Mouse (Mus musculus) small intestine, adult 2 months (tissue): Measurements from ENCODE around the gene Vax2. TPM values are rescaled to one million over a fixed set of nuclear protein-coding genes. Genes with fewer than 3 reads are reported as not detected.
A peak's percentile ranks its signal among the peaks of the same experiment; 100 is the strongest.

Experiments used
- H3K27ac ChIP-seq: fragments of 200-500 bp; 2 replicates; pipeline ENCODE4 v1.5.1; 2012; ENCODE audit warnings: low read depth, low read length, control low read depth, inconsistent platforms; ENCODE audit not compliant: insufficient read depth
- H3K27me3 ChIP-seq: fragments of 200-500 bp; 2 replicates; pipeline ENCODE4 v1.6.1; 2012; ENCODE audit warnings: mild to moderate bottlenecking, moderate library complexity, low read length, inconsistent platforms; ENCODE audit not compliant: control insufficient read depth, insufficient read depth
- H3K36me3 ChIP-seq: fragments of 200-500 bp; 2 replicates; pipeline ENCODE4 v1.6.1; 2012; ENCODE audit warnings: mild to moderate bottlenecking, low read length, control low read depth, inconsistent platforms; ENCODE audit not compliant: control insufficient read depth, insufficient read depth
- H3K4me1 ChIP-seq: fragments of 200-500 bp; 2 replicates; pipeline ENCODE4 v1.6.1; 2012; ENCODE audit warnings: low read length, inconsistent platforms, mixed read lengths; ENCODE audit not compliant: control insufficient read depth, insufficient read depth, insufficient read length
- H3K4me3 ChIP-seq: fragments of 200-500 bp; 2 replicates; pipeline ENCODE4 v1.5.1; 2012; ENCODE audit warnings: low read depth, mild to moderate bottlenecking, control low read depth, inconsistent platforms, low read length, moderate library complexity
- CTCF ChIP-seq: fragments of 200-500 bp; IDR thresholded peaks from 2 replicates; pipeline ENCODE4 v1.5.1; 2012; ENCODE audit warnings: low read depth, mild to moderate bottlenecking, control low read depth, inconsistent platforms, low read length, moderate library complexity, mixed read lengths; ENCODE audit not compliant: insufficient replicate concordance, insufficient read length; ENCODE audit errors: extremely low read depth
- POLR2A ChIP-seq: fragments of 200-500 bp; IDR thresholded peaks from 2 replicates; pipeline ENCODE4 v1.6.1; 2012; ENCODE audit warnings: low read depth, mild to moderate bottlenecking, control low read depth, inconsistent platforms, low read length, moderate library complexity
- WGBS: fragments of 180-500 bp; shearing (Covaris S2); methylation state at CpG from one replicate; pipeline ENCODE4 v1.1.7; 2018; 5-methylcytosine and 5-hydroxymethylcytosine counted together
- polyA plus RNA-seq: library from polyadenylated mRNA; depleted of rRNA; stranded (reverse); fragments of >200 nt; gene quantifications from 2 replicates; pipeline ENCODE4 v1.2.3, GENCODE M21; 2012

Gene Vax2
- polyA plus RNA-seq, 1 experiment = not detected

DNA sequence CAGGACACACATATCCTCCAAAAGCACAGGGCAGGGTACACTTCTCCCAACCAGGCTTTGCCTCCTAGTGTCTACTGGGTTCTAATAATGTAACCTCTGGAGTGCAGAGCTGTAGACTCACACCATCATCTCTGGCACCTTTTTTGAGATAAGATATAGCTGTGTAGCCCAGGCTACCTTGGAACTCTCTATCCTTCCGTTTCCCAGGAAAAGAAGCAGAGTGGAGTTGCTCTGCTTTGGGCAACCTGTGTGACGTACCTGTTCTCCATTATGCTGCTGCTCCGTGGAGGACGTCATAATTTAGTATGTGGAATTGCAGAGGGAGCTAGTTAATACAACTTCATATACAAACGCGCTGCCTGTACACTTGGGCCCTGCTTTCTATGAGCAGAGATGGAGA lies 51.3 kb downstream of the Vax2 start, which contains the start of gene Ankrd53:
TSS of gene Ankrd53 (plus strand) at position 301 of the 400 bp plus-strand sequence.
- Histone ChIP-seq H3K36me3 (no peaks in the 10 kb centered on the region), H3K27me3 (peaks cover 10% of the 10 kb centered on the region; the same call in 1 of the 2 replicates), H3K4me1 (peaks cover 9% of the 10 kb centered on the region), H3K27ac (no peak within 1 kb of the TSS), H3K4me3 (peak within 1 kb of the TSS; percentile 40)
- TF ChIP-seq POLR2A (no peak), CTCF (no peak)
- WGBS = 29% methylated on average over 6 of the region's 6 CpGs

DNA sequence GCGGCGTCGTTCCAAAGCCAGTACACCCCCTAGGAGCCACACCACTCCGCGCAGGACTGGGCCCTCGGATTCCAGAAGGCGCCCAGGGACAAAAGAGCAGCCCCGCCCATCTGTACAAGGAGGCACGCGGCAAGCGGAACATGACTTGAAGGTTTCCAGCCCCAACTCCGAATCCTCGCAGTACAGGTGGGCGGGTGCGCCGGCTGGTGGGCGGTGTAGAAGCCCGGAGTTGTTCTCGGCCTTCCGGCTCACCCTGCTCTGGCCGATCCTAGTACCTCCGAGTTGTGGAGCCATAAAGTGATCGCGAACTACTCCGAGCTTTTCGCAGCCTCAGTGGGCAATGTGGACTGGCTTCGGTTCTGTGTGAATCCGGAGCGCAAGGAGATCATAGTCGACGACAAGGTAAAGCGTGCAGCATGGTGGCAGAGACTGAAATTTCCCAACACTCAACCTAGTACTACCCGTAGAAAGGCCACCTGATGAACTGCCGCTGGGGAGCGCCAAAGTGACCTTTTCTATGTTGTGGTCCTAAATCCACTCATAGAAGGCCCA lies 51.9 kb downstream of the Vax2 start:
- TF ChIP-seq POLR2A (no peak), CTCF (no peak)
- no peak overlapping the region for H3K27ac ChIP-seq
- peaks cover 8% of the 10 kb centered on the region; the same call in 1 of the 2 replicates for H3K27me3 ChIP-seq
- H3K4me1 ChIP-seq = peaks cover 9% of the 10 kb centered on the region
- WGBS = 4% methylated on average over 35 of the region's 35 CpGs
- H3K4me3 ChIP-seq = peak overlapping the region; percentile 40
- H3K36me3 ChIP-seq = no peaks in the 10 kb centered on the region

DNA sequence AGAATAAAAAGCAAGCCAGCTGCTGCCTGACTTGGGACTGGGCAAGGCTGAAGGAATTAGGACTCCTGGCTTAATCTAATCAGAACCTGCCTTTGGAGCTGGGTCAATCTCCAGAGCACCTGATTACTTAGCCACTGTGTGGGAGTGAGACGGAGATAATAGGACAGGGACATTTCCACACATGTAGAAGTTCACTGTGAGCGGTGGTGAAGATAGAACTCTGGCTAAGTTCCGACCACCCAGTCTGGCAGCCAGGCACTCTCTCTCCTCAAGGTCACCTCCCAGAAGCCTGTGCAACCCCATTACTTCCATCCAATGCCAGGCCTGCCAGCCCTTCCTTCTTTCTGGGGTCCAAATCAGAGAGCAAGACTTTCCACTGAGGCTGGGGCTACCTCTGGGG lies 55.9 kb downstream of the Vax2 start:
- peaks cover 9% of the 10 kb centered on the region for H3K4me1 ChIP-seq
- TF ChIP-seq POLR2A (no peak), CTCF (no peak)
- no peaks in the 10 kb centered on the region; the same call in 1 of the 2 replicates for H3K27me3 ChIP-seq
- H3K36me3 ChIP-seq = peaks cover 23% of the 10 kb centered on the region
- H3K27ac ChIP-seq = no peak overlapping the region
- H3K4me3 ChIP-seq = no peak overlapping the region
- WGBS = 68% methylated on average over 3 of the region's 3 CpGs

DNA sequence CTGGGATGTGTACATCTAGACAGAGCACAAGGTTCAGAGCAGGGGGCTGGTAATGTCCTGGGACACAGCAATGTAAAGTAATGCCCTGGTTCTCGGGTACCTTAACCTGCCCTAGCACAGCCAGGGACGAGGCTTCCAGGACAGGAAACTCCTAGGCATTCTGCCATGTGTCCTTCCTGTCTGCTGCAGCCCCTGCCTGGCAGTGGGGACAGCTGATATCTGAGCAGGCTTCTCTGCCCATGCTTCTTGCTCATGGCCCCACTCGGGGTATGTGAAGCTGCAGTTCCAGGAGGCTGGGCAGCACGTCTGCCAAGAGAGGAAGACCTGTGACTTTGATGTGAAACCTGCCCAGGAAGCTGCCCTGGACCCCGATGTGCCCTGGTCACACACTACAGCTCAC lies 57.4 kb downstream of the Vax2 start:
- no peak overlapping the region for H3K4me3 ChIP-seq
- no peak for TF ChIP-seq POLR2A
- TF ChIP-seq CTCF = no peak
- H3K27me3 ChIP-seq = no peaks in the 10 kb centered on the region
- H3K27ac ChIP-seq = no peak overlapping the region
- peaks cover 29% of the 10 kb centered on the region for H3K36me3 ChIP-seq
- H3K4me1 ChIP-seq = peaks cover 3% of the 10 kb centered on the region; the same call in 1 of the 2 replicates
- 56% methylated on average over 5 of the region's 5 CpGs for WGBS

DNA sequence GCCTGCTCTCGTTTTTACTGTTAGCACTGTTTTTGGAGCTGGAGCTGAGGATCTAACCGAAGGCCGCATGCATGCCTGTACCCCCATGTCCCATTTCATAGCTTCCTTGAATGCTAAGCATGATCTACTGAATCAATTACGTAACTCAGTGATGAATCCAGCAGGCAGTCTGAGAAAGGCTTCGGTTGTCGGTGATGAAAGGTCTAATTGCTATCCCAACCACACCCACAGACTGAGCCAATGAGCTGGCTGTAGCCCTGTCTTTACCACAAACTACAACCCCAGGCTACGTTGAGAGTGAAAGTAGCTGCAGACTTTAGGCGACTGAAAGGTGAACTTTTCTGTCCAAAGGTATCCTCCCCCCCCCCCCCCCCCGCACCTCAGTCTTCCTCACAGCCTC lies 63.1 kb downstream of the Vax2 start:
- peak overlapping the region; percentile 78 for H3K27ac ChIP-seq
- H3K27me3 ChIP-seq = no peaks in the 10 kb centered on the region
- 23% methylated on average over 9 of the region's 9 CpGs for WGBS
- H3K4me3 ChIP-seq = peak overlapping the region; percentile 94; the same call in 1 of the 2 replicates
- H3K4me1 ChIP-seq = peaks cover 5% of the 10 kb centered on the region; the same call in 1 of the 2 replicates
- no peak for TF ChIP-seq CTCF
- TF ChIP-seq POLR2A = no peak
- H3K36me3 ChIP-seq = peaks cover 21% of the 10 kb centered on the region

DNA sequence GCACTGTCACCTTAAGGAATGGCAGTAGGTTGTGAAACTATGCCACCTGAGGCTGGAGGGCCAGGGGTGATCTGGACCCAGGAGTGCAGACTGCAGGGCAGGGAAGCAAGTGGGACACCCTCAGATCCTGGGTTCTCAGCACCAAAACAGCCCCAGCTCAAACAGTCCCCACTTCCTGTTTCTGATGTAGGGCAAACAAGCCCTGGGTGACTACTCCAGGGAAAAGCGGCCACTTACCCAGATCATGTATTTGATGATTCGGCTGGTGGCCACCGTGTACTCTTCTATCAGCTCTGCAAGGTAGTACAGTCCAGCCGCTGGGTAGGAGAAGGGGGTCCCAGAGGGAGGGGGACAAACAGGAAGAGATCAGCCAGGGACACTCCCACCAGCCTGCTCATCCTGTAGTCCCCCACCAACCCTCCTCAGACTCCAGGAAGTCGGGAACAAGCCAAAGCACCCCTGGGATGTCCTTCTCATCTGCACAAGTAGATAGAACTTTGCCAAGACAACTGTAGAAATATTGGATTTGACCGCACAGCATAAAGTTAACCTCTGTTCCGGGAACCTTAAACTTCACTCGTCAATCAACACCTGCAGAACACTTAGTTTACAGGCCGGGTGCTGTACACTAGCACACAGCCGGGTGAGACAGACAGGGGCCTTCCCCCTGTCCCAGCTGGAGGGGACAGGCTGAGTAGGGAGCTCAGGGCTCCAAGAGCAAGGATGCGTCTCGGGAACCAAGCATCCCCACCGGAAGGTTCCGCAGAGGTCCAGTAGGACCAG lies 63.9 kb downstream of the Vax2 start:
- Histone ChIP-seq H3K27me3 (no peaks in the 10 kb centered on the region), H3K4me3 (peak overlapping the region; percentile 94), H3K27ac (peak overlapping the region; percentile 78), H3K36me3 (peaks cover 14% of the 10 kb centered on the region), H3K4me1 (peaks cover 5% of the 10 kb centered on the region; the same call in 1 of the 2 replicates)
- TF ChIP-seq POLR2A = no peak
- TF ChIP-seq CTCF = no peak
- 0% methylated on average over 14 of the region's 14 CpGs for WGBS
